Mouse (Mus musculus): Measurements from ENCODE around the gene Rasa2.
"Not testable (repeated sequence)": the region's sequence is repeated elsewhere in the genome, so short reads cannot be mapped to it uniquely, and the experiment has no call there.

Gene Rasa2

GRCm38 (mm10) chr9:96577674-96578073 is 53.7 kb downstream of the Rasa2 start:
- DNase-seq = no peak

DNA sequence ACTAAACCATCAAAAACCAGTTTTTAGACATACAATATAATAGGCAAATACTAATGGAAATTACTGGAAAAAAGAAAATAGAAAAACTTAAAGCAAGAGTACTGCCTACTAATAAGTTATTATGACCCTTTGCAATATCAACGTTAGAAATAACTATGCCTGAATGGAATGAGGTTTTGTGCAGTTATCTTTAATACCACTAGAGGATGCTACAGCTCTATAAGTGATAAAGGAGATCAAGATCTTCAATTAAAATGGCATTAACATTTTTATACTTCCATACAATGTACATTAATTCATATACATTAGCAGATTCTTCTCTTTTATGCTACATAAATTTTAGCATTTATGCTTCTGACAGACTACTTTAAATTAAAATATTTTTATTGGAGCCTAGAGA is 58.2 kb downstream of the Rasa2 start:
- no peak for DNase-seq

GRCm38 (mm10) chr9:96572754-96573153 is 58.7 kb downstream of the Rasa2 start:
- DNase-seq = no peak

DNA sequence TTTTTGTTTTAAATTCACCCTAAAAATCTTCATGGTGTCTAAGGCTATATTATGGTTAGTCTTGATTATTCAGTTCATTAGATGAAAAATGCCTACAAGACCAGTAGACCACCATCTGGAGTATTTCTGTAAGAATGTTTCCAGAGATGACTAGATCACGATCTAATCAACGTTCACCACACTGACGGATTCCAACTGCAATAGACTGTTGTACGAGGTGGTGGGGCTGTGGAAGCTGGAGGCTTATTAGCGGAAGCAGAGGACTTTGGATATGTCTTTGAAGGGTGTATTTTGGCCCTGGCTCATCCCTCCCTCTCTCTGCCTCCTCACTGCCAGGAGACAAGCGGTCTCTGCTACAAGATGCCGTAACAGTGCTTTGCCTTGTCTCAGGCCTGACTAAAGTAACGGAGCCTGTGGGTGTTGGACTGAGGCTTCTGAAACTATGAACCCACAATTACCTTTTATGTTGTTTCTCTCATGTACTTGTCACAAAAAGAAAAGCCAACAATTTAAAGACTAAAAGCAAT is 64.9 kb downstream of the Rasa2 start:
- no peak for DNase-seq

- no peak for DNase-seq
These were observed 67.9 kb downstream of the Rasa2 start for GRCm38 (mm10) chr9:96563501-96563900.

DNA sequence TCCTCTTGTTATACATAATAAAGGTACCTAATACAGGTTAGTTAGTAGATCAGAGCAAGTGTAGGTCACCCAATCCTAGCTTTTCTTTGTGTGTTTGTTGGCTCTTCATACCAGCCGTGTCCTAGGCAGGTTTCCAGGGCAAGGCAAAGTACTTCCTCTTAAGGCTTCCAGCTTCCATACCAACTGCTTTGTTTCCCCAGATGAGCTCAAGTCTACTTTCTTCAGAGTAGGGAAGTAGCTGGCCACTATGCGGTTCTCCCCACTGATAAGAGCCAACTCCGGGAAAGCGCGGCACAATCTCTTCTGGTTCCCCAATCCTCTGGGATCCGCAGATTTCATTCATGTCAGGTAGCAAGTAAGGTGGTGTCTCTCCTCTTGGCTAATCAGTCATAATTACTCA is 72.3 kb downstream of the Rasa2 start:
- DNase-seq = no peak

GRCm38 (mm10) chr9:96558594-96558993 is 72.8 kb downstream of the Rasa2 start:
- DNase-seq = no peak

DNA sequence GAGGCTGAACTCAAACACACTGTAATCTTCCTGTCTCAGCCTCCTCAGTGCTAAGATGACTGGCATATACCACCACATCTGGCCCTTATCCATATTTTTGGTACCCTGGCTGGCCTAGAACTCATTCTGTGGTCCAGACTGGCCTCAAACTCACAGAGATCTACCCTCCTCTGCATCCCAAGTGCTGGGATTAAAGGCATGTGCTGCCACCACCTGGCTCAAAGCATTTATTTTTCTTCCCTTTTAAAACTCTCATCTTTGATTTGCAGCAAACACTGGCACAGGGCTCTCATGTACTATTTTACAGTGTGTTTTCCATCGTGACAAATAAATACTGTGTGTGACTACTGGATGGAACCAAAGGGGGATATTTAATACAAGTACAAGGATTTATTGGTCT is 77.3 kb downstream of the Rasa2 start:
- no peak for DNase-seq

DNA sequence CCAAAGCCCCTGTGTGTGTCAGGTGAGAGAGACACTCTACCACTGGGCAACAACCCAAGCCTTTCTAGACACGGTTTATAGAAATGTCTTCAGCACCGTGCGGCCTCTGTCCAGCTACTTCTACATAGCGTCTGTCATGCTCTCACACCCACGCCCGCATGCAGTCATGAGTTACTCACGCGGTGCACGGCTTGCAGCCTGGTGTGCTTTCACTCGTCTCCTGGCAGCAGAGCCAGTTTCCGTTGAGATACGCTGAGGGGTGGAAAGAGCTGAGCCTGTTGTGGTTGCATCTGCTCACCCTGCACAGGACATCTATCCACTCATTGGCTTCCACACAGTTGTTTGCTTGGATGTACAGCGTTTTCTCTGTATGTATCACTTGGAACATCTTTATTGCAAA is 86.0 kb downstream of the Rasa2 start:
- no peak for DNase-seq

- DNase-seq = peak; percentile 45
These were observed 87.5 kb downstream of the Rasa2 start for GRCm38 (mm10) chr9:96543643-96544640.

DNA sequence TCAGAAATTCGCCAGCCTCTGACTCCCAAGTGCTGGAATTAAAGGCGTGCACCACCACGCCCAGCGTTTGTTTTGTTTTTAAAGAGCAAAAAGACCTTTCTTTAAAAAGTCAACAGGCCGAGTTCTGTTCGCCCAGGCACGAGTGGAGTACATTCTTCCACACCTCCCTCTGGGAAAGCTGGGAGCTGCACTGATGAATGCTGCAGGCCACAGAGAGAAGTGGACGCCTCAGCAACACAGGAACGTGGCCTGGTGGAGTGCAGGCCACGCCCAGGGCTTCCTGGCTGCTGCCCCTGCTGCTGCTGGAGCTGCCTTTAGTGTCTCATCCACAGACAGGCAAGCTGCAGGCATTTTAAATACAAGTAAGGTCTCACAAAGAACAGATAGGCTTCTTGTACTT is 92.5 kb downstream of the Rasa2 start:
- no peak for DNase-seq

DNA sequence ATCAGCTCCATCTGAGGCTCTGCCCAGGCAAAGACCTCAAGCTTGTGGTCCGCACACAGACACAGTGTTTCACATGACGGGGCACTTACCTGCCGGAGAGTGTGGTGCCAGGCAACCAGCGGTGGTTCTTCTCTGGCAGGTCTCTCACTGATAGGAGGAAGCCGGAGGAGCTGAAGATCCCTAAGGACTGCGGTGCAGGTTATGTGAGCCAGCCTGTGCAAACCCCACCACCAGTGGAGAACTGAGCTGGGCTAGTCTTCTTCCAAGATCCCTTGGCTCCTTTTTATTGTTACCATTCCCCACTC is 93.8 kb downstream of the Rasa2 start:
- DNase-seq = no peak

DNA sequence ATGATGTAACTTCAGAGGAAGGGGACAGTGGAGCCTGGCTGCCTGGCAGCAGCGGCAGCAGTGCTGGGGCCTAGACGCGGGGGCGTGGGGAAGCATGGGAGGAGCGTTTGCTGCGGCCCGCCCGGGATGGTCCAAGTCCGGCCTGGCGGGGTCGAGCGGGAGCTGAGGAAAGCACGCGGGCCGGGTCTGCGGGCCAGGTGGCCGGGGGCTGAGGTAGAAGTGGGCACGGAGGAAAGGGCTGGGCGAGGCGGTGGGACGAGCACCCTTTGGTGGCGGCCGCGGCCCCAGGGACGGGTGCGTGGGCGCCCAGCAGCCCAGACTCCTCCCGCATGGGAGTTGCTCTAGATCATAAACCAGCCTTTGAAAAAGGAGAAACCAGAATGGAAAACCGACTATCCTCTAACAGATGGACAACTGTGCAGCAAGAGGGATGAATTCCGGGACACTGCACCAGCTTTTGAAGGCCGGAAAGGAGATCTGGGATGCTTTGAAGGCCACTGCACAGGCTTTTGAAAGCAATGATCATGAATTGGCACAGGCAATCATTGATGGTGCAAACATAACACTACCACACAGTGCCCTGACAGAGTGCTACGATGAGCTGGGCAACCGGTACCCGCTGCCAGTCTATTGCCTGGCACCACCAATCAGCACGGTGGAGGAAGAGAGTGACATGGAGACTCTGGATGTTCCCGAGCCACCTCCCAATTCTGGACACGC is 94.4 kb downstream of the Rasa2 start:
- DNase-seq = peak; percentile 36

DNA sequence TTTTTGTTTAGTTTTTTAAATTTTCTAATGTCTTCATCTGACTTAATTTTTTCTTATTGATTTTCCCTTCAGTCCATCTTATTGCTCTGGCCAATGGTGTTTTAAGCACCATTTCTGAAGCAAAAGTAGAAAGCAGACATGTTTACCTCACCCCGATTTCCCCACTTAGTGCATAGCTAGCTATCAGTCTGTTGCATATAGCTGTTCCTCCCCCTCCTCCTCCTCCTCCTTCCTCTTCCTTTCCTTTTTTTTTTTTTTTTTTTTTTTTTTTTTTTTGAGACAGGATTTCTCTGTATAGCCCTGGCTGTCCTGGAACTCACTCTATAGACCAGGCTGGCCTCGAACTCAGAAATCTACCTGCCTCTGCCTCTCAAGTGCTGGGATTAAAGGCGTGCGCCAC is 95.3 kb downstream of the Rasa2 start:
- DNase-seq = not testable (repeated sequence)

DNA sequence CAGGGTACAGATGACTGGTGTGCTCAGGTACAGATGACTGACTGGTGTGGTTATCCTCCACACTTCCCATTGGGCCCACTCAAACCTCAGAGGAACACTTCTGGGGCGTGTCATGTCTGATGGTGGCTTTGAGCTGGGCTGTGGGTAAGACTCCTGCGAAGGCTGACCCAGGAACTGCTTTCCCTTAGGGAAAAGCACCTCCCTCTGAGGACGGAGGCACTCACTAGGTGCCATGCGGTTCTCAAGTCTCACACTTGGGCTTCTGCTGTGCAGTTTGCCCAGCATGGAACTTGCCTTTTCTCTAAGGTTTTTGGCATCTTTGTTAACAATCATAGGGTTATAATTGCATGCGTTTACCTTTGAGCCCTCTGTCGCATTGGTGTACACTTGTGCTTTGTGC is 96.0 kb downstream of the Rasa2 start:
- DNase-seq = no peak

DNA sequence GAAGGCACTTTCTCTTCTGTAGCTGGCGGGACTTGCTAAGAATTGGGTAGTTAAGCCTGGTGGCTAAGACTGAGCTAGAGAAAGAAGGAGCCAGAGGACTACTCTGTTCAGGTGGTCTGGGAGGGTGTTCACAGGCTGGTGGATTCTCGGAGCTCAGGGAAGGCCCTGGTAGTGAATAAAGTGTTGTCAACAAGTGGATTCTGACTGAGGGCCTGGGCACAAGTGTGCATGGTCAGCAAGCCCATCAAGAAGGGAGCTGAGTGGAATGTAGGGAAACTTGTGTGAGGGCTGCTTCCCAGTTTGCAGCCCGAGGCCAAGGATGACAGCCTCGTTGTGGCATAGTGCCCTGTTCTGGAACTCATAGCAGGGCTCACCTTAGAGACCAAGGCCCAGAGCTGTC is 97.2 kb downstream of the Rasa2 start:
- DNase-seq = no peak

GRCm38 (mm10) chr9:96533476-96533875 is 97.9 kb downstream of the Rasa2 start:
- DNase-seq = no peak

GRCm38 (mm10) chr9:96532531-96532930 is 98.9 kb downstream of the Rasa2 start:
- no peak for DNase-seq

- DNase-seq = no peak
These were observed 100.7 kb downstream of the Rasa2 start for GRCm38 (mm10) chr9:96530674-96531081.

DNA sequence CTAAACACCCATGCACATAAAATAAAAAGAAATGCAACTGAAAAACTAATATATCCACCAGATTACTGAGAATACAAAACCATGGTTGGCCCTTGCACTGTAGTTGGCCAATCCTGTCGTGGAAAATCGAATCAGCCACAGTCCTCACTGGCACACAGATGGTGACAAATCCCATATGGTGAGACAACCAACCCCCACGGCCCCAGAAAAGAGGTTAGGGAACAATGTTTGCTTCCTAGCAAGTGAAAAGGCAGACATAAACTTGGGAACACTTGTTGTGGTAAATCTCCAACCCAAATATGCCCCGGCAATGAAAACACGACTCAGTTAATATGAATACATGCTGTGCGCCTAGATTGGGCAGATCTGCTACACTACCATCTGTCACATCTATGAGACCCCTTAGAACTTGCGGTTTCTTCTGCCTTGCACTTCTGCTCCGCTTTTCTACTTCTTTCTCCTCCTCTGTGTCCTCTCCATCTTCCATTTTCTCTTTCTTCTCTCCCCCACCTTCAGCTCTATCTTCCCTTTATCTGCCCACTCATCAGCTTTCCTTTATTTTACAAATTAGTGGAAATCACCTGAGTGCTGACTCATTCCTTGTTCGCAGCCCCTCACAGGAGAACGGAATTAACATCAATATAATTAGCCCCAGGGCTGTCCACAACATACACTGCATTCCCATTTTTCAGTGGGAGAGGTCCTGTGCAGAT is 101.3 kb downstream of the Rasa2 start:
- no peak for DNase-seq

DNA sequence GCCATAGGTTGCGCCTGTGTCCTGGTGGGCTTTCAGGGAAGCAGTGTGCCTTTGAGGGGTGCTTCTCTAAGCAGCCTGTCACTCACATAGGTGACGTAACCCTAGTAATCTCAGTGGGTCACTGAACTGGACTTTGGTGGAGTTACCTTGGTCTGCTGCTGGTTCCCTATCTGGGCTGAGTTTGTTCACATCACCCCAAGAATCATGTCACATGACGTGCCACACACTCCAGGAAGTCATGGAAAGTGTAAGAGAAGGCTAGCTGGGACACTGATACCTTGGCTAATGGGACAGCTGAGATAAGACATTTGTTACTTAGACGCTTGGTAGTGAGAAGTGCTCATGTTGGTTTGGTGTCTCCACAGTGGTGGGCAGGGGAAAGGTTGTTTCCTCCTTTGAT is 105.4 kb downstream of the Rasa2 start:
- no peak for DNase-seq

GRCm38 (mm10) chr9:96524972-96525506 is 106.4 kb downstream of the Rasa2 start, which contains the start of gene Gm28729:
TSS of gene Gm28729 (minus strand) at chr9:96525264.
- DNase-seq = no peak

DNA sequence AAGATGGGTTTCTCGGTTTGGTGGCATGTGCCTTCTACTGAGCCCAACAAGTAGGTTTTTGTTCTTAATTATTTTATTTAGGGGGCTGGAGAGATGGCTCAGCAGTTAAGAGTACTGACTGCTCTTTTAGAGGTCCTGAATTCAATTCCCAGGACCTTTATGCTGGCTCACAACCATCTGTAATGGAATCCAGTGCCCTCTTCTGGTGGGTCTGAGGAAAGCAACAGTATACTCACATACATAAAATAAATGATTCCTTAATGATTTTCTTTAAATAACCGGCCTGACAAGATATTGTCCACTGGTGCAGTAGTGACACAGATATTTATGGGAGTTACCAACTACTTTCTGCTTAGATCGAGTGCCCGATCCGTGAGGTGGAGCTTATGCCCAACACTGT is 108.3 kb downstream of the Rasa2 start:
- DNase-seq = no peak
